Mouse (Mus musculus) olfactory bulb, adult 2 months (tissue): ENCODE results near the gene Pate2.

Experiments
- CTCF ChIP-seq: fragments of 200-500 bp; IDR thresholded peaks from 2 replicates; pipeline ENCODE4 v1.5.1; 2012; ENCODE audit warnings: low read depth, mild to moderate bottlenecking, low read length, moderate library complexity; ENCODE audit not compliant: insufficient read depth
- POLR2A ChIP-seq: fragments of 200-500 bp; IDR thresholded peaks from 2 replicates; pipeline ENCODE4 v1.6.1; 2012; ENCODE audit warnings: mild to moderate bottlenecking, low read depth, low read length, moderate library complexity; ENCODE audit not compliant: insufficient read depth

DNA sequence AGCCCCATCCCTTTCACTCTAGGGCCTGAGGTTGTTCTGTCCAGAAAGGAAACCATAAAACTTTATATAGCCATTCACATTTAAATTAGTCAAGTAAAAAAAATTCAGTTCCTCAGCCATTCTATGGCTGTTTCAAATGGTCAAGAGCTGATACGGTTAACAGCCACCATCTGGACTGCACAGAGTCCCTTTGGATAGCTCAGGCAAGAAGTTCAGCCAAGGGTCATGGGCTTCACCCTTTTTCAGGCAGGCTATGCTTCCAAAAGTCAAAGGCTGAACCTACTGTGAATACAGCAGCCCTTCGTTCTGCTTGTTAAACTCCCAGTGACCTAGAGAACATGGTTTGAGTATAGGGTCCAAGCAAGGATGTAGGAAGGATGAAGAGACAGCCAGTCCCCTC lies 25.4 kb upstream of the Pate2 start:
- TF ChIP-seq POLR2A (no peak), CTCF (no peak)
